ENCODE assay signal across 10 mouse cellular contexts in genomic region chr13:63549210-63549609, GRCm38 (mm10). TPM values are rescaled to one million over a fixed set of nuclear protein-coding genes. Genes with fewer than 3 reads are reported as not detected.
A peak's percentile ranks its signal among the peaks of the same experiment; 100 is the strongest.
DNase-seq lines count a peak whose midpoint lies in the region; ATAC-seq lines count a peak whose summit lies in the region.
"Had no signal": no experiment of that assay in that cellular context is flagged by ENCODE, and none has a peak within 500 bp of the region (broad histone marks: within the 10 kb centered on the region; RNA-seq: fewer than 3 reads in every experiment).

No protein-coding gene starts in this region.

- H3K27me3 ChIP-seq in heart, embryonic 11.5 days (ENCODE audit: control insufficient read depth, insufficient read depth, low read length), result no peaks in the 10 kb centered on the region
- H3K27me3 ChIP-seq in liver, embryonic 12.5 days (replicated peaks), result no peaks in the 10 kb centered on the region
- H3K27me3 ChIP-seq in liver, embryonic 11.5 days (replicated peaks; ENCODE audit: control insufficient read depth, insufficient read depth, low read length), result no peaks in the 10 kb centered on the region
- H3K27me3 ChIP-seq in hindbrain, embryonic 10.5 days (ENCODE audit: insufficient read depth, poor library complexity, severe bottlenecking), result no peaks in the 10 kb centered on the region
- H3K27me3 ChIP-seq: liver, embryonic 13.5 days had no signal

- peaks cover 2% of the 10 kb centered on the region for H3K36me3 ChIP-seq in heart, embryonic 11.5 days (ENCODE audit: control insufficient read depth, insufficient read depth, low read length)
- peaks cover 71% of the 10 kb centered on the region for H3K36me3 ChIP-seq in liver, embryonic 12.5 days
- peaks cover 10% of the 10 kb centered on the region; the same call in 1 of the 2 replicates for H3K36me3 ChIP-seq in liver, embryonic 11.5 days (ENCODE audit: control insufficient read depth, insufficient read depth, low read length)
- H3K36me3 ChIP-seq in hindbrain, embryonic 10.5 days, result peaks cover 60% of the 10 kb centered on the region

- H3K9me3 ChIP-seq in heart, embryonic 11.5 days (replicated peaks; ENCODE audit: control insufficient read depth, low read length), result no peaks in the 10 kb centered on the region
- H3K9me3 ChIP-seq in liver, embryonic 12.5 days (replicated peaks), result no peaks in the 10 kb centered on the region
- H3K9me3 ChIP-seq in liver, embryonic 11.5 days (ENCODE audit: control insufficient read depth, low read length), result no peaks in the 10 kb centered on the region
- H3K9me3 ChIP-seq in hindbrain, embryonic 10.5 days, result no peaks in the 10 kb centered on the region
- H3K9me3 ChIP-seq: liver, embryonic 13.5 days had no signal

- H3K27ac ChIP-seq in heart, embryonic 11.5 days (ENCODE audit: low read depth, low read length), result no peak overlapping the region
- 0 out of 2 replicates have a peak overlapping the region, but pooled peaks have one; percentile 41 for H3K27ac ChIP-seq in liver, embryonic 12.5 days
- H3K27ac ChIP-seq in liver, embryonic 11.5 days (ENCODE audit: low read depth, low read length), result no peak overlapping the region; the same call in 1 of the 2 replicates
- peak overlapping the region; percentile 1 for H3K27ac ChIP-seq in hindbrain, embryonic 10.5 days

- H3K4me2 ChIP-seq in heart, embryonic 11.5 days, result 0 out of 2 replicates have a peak overlapping the region, but pooled peaks have one; percentile 6
- no peak overlapping the region for H3K4me2 ChIP-seq in liver, embryonic 12.5 days
- H3K4me2 ChIP-seq in liver, embryonic 11.5 days, result no peak overlapping the region
- H3K4me2 ChIP-seq: liver, embryonic 13.5 days had no signal

- peaks cover 41% of the 10 kb centered on the region for H3K4me1 ChIP-seq in heart, embryonic 11.5 days (ENCODE audit: control insufficient read depth, insufficient read depth, low read length)
- H3K4me1 ChIP-seq in liver, embryonic 12.5 days, result peaks cover 47% of the 10 kb centered on the region
- peaks cover 17% of the 10 kb centered on the region for H3K4me1 ChIP-seq in liver, embryonic 11.5 days (replicated peaks; ENCODE audit: control insufficient read depth, insufficient read depth, low read length)
- H3K4me1 ChIP-seq in hindbrain, embryonic 10.5 days (replicated peaks), result peaks cover 83% of the 10 kb centered on the region

- no peak overlapping the region for H3K4me3 ChIP-seq in heart, embryonic 11.5 days (ENCODE audit: low read depth, low read length)
- no peak overlapping the region for H3K4me3 ChIP-seq in liver, embryonic 12.5 days
- H3K4me3 ChIP-seq in liver, embryonic 11.5 days (ENCODE audit: low read depth, low read length), result no peak overlapping the region
- no peak overlapping the region for H3K4me3 ChIP-seq in hindbrain, embryonic 10.5 days
- H3K4me3 ChIP-seq: liver, embryonic 13.5 days had no signal

- WGBS in heart, embryonic 11.5 days (ENCODE audit: insufficient replicate concordance), result 25% methylated on average over 5 of the region's 5 CpGs
- WGBS in liver, embryonic 12.5 days (ENCODE audit: insufficient replicate concordance), result 62% methylated on average over 5 of the region's 5 CpGs
- 65% methylated on average over 5 of the region's 5 CpGs for WGBS in liver, embryonic 11.5 days
- 65% methylated on average over 5 of the region's 5 CpGs for WGBS in hindbrain, embryonic 10.5 days

- no peak for ATAC-seq in heart, embryonic 11.5 days (replicated peaks; ENCODE audit: insufficient number of reproducible peaks, low FRiP score, low TSS enrichment)
- no peak for ATAC-seq in liver, embryonic 12.5 days
- ATAC-seq in liver, embryonic 11.5 days (replicated peaks; ENCODE audit: low FRiP score), result no peak
- ATAC-seq in CD4-positive, CD25-positive, alpha-beta regulatory T cell, adult 4 months, result no peak
- ATAC-seq in granulocyte monocyte progenitor cell, adult 5-6 weeks (replicated peaks; ENCODE audit: poor library complexity, severe bottlenecking), result no peak

- DNase-seq in heart, adult 9 months (ENCODE audit: low spot score in 2 of 2), result no peak
- DNase-seq in liver, embryonic 11.5 days (ENCODE audit: low spot score), result no peak
- no peak for DNase-seq in hindbrain, embryonic 10.5 days (ENCODE audit: low spot score)
- peak; percentile 30 for DNase-seq in lung, postnatal 10 days
- DNase-seq: kidney, adult 11 months; liver, embryonic 13.5 days had no signal

- 0 out of 2 replicates have a peak overlapping the region, but pooled peaks have one; percentile 39 for H3K9ac ChIP-seq in heart, embryonic 11.5 days (ENCODE audit: low read depth, low read length)
- no peak overlapping the region for H3K9ac ChIP-seq in liver, embryonic 12.5 days
- no peak overlapping the region for H3K9ac ChIP-seq in liver, embryonic 11.5 days (ENCODE audit: low read depth, low read length)
- H3K9ac ChIP-seq: liver, embryonic 13.5 days had no signal

RNA-seq across cellular contexts. Expression of gene Ptch1, which starts 24.2 kb away (rescaled TPM):
- polyA plus RNA-seq in heart, embryonic 11.5 days (2014; fragmentation: Nextera tagmentation; extraction: Ambion mirVana), result 7.4 and 11.8 TPM in 2 replicates
- polyA plus RNA-seq in liver, embryonic 12.5 days (2016; fragmentation: Nextera tagmentation; extraction: Ambion mirVana), result 7.0 TPM in 2 replicates
- 14.0 and 15.0 TPM in 2 replicates for polyA plus RNA-seq in liver, embryonic 11.5 days (2014; fragmentation: Nextera tagmentation; extraction: Ambion mirVana)
- polyA plus RNA-seq in hindbrain, embryonic 10.5 days (2016; fragmentation: Nextera tagmentation; extraction: Ambion mirVana), result 21.8 and 22.1 TPM in 2 replicates
- 10 to 100 TPM; 13.6 to 15.9 TPM for polyA plus RNA-seq in CD4-positive, CD25-positive, alpha-beta regulatory T cell, adult 4 months (2017; shearing (Covaris generic))
- 9.1 and 14.0 TPM in 2 replicates for total RNA-seq in granulocyte monocyte progenitor cell, adult 5-6 weeks (2014; fragmentation: Nextera tagmentation)
- 6.6 and 7.7 TPM in 2 replicates for total RNA-seq in granulocyte monocyte progenitor cell, adult 5-6 weeks (2017)

RNA-seq across cellular contexts. Expression of gene Fancc, which starts 52.1 kb away (rescaled TPM):
- 12.3 and 15.6 TPM in 2 replicates for polyA plus RNA-seq in heart, embryonic 11.5 days (2014; fragmentation: Nextera tagmentation; extraction: Ambion mirVana)
- polyA plus RNA-seq in liver, embryonic 12.5 days (2016; fragmentation: Nextera tagmentation; extraction: Ambion mirVana), result 13.5 TPM in 2 replicates
- polyA plus RNA-seq in liver, embryonic 11.5 days (2014; fragmentation: Nextera tagmentation; extraction: Ambion mirVana), result 16.0 and 18.9 TPM in 2 replicates
- 23.4 and 25.2 TPM in 2 replicates for polyA plus RNA-seq in hindbrain, embryonic 10.5 days (2016; fragmentation: Nextera tagmentation; extraction: Ambion mirVana)
- 10 to 100 TPM; 21.9 to 23.4 TPM for polyA plus RNA-seq in CD4-positive, CD25-positive, alpha-beta regulatory T cell, adult 4 months (2017; shearing (Covaris generic))
- total RNA-seq in granulocyte monocyte progenitor cell, adult 5-6 weeks (2014; fragmentation: Nextera tagmentation), result 11.3 and 14.5 TPM in 2 replicates
- 10.0 and 11.9 TPM in 2 replicates for total RNA-seq in granulocyte monocyte progenitor cell, adult 5-6 weeks (2017)

Comparison
In these comparisons a context has a peak if more than half of its experiments do, and no peak if none do; other contexts are left out.
1. H3K27ac ChIP-seq: peak in liver, embryonic 12.5 days (single experiment) and hindbrain, embryonic 10.5 days (single experiment); none in heart, embryonic 11.5 days (single experiment) and liver, embryonic 11.5 days (single experiment).